Mouse (Mus musculus) cerebellum, postnatal 4 days (tissue): ENCODE data around the gene Crygd.
"Not testable (repeated sequence)": the region's sequence is repeated elsewhere in the genome, so short reads cannot be mapped to it uniquely, and the experiment has no call there.

Experiments
- DNase-seq, 2 experiments: peaks; one replicate each; pipeline ENCODE4 v3.0.0; 2022; ENCODE audit warnings: low spot score in 2 of 2, mixed read lengths in 1 of 2

Crygd gene

DNA sequence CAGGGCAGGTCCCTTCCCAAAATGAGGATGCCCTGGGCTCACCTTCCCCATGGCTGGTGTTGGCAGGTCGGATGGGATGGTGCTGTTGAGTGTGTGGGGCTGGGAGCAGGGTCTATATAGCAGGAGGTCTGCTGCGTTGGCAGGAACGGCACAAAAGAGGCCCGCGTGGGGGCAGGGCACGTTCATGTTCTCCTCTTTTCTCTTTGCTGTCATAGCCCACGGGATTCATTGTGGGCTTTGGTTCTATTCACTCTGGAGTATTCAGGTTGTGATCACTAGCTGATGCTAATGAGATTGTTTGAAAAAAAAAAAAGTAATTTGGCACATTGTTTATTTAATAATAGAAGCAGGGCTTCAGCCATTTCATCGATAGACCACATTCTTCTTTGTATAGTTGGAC lies at the start of gene Crygd:
Crygd (minus strand) TSS at position 101 of the 400 bp plus-strand sequence.
- no peak for DNase-seq

DNA sequence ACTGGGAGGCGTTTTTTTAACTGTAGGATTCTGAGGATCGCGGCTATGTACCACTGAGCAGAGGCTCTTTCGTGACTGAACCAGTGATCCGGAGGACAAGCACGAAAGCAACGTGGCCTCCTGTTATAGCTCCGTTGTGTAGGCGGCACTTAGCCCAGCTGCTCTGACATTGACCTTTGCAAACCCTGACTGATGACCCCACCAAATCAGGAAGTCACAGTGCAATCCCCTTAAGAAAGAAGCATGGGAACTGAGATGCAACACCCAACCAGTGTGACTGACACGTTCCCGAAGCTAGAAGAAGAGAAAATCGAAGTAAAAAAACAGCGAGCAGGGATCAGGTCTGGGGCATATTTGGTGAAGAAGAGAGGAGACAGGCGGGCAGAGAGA lies 49.5 kb upstream of the Crygd start:
- DNase-seq, result no peak

DNA sequence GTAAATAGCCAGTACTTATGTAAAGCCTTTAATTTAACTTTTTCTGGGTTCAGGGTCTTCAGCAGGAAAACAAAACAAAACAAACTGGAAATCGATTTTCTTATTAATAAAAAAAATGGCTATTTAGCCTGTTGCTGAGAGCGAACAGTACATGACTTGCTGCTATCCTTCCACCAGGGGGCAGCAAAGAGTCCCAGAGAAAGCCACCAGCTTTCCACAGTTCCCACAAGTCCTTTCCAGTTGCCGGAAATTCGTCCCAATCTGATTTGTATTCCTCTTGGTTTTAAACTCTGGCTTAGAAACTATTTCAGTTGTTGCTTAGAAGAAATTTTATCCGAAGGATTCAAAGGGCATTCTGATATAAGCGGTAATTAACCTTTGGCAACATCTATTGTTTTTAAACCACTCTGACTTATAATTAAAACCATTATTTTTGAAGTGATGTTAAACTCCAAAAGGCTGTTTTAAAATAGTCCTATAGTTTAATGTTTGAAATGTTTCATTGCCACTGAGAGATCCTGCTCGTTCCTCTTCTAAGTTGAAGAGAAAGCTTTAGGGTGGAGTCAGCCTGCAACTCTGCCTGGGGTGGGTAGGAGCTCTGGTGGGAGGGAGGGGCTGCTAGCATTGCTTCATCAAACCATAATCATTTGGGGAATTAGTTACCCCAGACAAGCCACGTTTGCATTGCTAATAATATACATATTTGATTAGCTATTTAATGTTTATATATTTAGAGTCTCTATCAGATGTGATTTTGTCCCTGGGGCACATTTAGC lies 49.0 kb upstream of the Crygd start:
- DNase-seq, result peak; percentile 34 to 72

DNA sequence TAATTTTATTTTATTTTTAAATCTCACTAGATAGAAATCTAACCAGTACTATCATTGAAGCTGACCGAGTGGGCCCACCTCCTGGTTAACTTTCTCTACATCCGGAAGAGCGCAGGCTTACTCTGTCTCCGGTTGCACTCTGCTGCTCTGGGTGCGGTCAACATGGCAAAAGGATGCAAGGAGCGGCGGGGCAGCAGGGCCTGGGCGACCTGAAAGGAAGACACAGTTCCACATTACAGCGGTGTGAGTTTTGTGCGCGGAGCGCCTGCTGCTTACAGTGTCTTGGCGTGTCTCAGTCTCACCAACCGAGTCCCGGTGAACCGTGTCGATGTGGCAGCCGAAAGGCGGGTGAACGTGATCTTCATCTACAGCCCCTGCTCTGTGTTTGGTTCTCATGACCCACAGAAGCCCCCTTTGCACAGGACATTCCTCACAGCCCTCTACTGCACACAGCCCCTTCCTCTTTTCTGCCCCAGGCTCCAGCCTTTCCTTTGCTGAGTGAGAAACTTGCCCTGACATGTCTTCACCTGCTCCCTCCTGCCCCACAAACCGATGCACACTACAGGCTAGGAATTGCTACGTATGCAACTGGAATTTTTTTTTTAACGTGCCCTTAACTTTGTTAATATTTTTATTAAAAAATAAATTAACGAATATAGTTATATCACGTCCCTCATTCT lies 46.6 kb upstream of the Crygd start:
- DNase-seq, result no peak

DNA sequence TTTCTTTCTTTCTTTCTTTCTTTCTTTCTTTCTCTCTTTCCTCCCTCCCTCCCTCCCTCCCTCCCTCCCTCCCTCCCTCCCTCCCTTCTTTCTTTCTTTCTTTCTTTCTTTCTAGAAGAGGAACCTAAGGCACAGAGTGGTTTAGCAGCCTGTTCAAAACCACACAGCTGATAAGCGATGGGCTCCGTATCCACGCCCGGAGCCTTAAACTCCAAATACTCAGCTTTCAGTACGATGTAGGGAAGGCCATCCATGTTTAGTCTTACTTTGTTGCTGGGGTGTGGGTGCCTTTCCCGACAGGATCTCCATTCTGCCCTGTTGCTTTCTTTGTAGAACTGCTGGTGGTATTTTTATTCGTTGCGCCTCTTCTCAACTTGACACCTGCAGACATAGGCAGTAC lies 45.9 kb upstream of the Crygd start:
- DNase-seq, result no peak

DNA sequence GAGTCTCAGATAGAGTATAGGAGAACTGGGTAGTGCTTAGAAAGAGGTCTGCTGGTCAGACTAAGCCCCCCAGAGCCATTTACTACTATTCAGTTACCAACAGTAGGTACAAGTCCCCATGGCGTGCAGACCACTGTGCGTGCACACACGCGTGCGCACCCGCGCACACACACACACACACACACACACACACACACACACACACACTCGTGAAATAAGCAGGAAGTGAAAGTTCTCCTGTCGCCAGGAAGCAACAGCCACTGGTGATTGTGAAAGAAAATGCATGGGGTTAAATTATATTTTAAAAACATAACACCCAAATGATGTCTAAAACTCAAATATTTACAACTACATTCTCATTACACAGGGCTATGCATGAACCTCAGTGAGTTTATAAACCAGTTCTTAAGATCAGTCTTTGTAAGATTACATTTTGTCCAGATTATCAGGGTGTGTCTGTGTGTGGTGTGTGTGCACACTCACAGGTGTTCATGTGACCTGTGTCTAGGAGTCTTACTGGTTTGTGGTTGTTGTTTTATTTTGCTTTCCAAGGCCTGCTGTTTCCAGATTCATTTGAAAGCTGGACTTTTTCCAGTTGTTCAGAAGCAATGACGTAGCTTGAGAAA lies 44.5 kb upstream of the Crygd start:
- DNase-seq, result no peak

DNA sequence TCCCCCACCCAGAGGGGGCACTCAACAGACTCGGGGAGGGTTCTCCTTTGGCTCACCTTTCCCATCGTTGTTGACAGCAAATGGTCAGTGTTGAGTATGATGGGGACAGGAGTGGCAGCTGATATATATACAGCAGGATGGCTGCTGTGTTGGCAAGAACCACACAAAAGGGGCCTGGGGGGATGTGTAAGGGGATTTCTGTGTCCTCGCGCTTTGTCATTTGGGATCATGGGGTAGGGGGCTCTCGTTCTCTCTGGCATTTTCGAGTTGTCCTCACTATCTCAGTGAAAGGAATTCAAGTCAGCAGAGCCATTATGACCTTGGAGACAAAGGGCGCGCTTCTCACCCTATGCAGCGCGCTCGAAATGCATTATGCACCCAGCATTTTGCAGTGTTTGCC lies 40.0 kb upstream of the Crygd start, which contains the start of gene Cryga:
Cryga (minus strand) TSS at position 101 of the 400 bp plus-strand sequence.
- DNase-seq, result no peak

DNA sequence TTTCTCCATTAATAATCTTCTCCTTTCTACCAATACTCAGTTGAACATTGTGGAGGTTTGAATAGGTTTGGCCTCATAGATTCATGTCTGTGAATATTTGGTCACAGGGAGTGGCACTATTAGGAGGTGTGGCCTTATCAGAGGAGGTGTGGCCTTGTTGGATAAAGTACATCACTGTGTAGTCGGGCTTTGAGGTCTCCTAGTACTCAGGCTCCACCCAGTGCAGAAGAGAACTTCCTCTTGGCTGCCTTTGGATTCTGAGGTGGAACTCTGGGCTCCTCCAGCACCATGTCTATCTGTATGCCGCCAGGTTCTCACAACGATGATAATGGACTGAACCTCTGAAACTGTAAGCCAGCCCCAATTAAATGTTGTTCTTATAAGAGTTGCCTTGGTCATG lies 33.7 kb upstream of the Crygd start:
- DNase-seq, result no peak

DNA sequence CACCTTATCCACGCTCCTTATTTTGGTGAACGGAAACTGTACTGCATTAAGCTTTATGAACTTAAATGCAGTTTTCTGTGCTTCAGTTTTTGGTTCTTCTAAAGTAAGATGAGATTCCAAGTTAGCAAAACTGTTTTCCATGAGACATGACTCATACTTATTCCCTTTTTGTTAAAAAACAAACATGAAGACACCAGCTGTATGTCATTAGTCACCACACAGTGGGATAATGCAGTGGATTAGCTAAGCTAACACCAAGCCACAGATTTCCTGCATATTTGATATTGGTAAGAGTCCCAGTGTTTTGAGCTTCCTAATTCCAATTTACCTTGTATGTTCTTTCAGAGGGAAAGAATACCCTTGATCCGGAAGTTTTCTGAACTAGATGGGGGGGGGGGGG lies 28.3 kb upstream of the Crygd start:
- no peak for DNase-seq

DNA sequence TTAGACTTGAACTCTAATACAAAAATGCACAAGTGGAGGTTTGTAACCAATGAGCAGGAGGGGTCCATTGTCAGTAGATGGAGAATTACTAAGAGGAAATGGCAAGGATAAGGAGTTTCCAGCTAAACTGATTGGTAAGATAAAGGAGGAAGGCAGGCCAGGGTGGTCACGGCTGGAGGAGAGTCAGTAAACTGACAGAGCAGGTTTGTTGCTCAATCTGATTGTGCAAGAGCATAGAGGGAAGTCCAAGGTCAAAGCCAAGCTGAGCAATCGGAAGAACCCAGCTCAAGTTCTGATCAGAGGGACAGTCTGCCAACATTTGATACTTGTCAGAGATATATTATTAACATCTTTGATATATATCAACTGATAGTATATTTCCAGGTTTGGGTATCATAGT lies 27.1 kb upstream of the Crygd start:
- no peak for DNase-seq

DNA sequence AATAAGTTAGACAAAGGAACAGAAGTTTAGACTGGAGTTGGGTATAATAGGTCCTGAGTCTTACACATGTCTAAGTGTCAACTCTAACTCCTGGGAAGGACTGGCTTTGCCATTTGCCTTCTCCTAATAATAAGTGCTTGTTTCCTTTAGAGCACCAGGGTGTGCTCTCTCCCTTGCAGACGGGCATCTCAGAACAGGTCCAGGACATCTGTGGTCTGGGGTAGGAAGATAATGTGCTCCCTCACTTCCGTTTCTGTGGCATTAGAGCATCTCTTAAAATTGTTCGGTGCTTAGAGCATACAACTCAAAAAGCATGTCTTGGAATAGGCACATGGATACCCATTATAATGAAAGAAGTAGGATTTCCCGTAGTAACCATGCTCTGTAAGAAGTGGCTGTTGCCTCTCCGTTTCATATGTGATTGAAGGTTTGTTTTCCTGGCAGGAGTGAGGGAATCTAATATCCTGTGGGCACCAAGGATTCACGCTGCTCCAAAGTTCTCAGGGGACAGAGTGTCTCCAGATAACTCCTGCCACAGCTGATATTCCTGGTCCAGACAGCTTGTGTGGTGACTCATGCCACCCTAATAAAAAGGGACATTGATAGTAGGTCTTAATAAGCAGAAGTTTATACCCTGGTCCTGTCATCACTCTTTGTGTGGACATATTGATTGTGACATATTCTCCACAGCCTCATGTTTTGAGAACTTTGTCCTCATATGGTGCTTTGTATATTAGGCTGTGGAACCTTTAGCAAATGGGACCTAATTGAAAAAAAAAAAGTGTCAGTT lies 25.5 kb upstream of the Crygd start:
- DNase-seq, result no peak

DNA sequence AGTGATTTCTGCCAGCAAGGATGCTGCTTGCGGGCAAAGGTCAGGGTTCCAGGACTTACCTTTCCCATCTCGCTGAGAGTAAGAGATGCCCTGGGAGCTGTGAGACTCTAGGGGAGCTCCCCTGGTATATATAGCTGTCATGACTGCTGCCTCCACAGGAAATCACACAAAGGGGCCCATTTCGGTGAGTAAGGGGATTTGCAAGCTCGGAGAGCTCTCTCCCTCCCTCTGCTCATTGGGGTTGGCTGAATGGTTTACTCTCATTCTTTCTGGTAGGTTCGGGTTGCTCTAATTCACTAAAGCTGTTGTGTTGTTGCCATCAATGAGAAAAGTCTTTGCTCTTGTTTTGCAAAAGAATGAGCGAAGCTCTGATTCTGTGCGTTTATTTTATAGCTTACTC lies 18.9 kb upstream of the Crygd start, which contains the start of gene Crygb:
Crygb (minus strand) TSS at position 101 of the 400 bp plus-strand sequence.
- no peak for DNase-seq

DNA sequence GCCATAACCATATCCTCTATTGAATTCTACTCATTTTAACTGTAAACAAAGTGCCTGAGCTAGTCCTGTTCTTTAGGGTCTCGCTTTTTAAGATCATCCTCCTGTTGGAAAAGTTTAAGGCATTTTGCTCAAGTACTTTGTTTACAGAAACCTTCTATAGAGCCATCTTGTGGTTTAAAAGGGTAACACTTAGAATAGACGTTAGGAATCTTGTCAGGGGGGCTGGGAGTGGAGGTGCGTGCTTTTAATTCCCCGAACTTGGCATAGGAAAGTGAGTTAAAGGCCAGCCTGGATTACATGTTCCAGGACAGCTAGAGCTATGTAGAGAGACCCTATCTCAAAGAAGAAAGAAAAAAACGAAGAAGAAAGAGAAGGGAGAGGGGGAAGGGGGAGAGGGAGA lies 12.4 kb upstream of the Crygd start:
- no peak for DNase-seq

DNA sequence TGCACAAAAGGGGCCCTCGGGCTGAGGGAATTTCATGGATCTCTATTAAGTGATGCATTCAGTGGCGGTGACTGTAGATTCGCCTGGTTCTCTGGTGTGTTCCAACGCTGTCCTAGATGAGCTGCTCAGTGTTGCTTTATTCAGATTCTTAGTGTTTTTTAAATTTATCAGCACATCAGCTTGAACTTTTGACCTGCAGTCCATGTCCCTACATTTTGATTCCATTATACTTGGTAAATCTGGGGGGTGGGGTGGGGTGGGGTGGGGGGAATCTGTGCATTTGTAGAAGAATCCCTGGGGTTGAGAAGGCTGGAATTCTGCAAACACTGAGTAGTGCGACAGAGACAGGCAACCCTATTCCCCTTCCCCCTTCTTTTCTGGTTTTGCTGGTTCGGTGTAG lies 10.3 kb upstream of the Crygd start, which contains the start of gene Crygc:
Crygc (minus strand) TSS at position 101 of the 400 bp plus-strand sequence.
- DNase-seq, result no peak

DNA sequence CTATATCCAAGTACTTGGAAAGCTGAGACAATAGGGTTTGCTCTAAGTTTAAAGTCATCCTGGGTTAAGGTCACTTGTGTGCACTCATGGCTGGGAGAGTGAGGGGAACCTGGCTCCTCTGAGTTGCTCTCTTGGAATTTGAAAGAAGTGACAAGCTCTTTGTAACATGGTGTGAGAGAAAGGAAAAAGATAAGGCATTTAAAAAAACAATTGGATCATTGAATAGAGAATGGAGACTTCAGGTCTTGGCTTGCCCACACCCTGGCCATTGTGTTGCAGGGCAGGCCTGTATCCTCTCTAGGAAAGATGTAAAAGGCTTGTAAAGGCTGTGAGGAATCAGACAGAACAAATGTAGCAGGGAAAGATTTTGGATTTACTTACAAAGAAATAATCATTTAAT lies 4.6 kb upstream of the Crygd start:
- DNase-seq, result no peak

DNA sequence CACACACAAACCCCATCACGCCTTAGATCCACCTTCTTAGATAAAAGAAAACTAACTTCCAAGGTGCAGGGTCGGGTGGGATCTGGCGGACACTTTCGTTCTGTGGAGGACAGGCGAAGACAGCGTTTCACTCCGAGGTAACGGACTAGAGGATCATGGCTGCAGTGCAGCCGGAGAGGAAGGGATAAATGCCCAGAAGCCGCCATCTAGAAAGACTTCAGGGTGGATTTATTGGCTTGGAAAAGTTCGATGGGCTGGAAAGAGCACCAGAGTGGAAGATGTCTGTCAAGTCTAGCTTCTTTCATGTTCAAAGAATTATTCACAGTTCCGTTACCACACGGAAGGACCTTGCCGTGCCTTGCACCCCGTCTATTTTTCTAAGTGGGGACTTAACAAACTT lies 949 bp upstream of the Crygd start:
- DNase-seq, result no peak

DNA sequence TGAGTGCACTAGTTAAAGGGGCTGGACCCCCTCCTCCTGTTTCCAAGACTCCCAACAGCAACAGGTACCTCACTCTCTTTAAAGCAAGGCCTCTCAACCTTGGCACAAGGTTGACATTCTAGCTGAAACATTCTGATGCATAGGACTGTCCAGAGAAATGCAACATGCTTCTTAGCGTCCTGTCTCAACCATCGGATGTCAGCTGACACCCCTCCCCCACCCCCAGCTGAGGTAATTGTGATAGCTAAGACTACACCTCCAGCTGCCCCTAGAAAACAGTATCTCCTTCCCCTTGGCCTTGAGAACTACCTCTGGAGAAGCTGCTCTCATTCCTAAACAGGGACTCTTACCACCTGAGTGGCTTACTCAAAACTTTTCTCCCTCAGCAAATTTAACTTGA lies 11.1 kb downstream of the Crygd start:
- DNase-seq, result no peak

DNA sequence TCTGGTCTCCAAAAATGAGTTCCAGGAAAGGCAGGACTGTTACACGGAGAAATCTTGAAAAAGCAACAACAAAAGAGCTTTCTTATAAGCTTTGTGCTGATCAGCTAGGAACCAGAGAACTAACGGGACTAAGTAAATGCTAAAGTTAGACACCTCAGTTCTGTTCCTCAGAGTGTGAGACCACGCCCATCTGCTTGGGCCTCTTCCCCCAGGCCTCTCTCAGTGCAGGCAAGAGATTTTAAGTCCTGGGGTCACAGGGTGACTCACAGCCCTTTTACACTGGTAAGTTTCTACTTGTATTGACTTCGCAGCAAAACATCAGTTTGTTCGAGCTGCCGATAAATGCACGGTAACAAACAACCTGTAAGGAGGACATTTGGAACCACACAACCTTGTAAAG lies 11.6 kb downstream of the Crygd start:
- no peak for DNase-seq

DNA sequence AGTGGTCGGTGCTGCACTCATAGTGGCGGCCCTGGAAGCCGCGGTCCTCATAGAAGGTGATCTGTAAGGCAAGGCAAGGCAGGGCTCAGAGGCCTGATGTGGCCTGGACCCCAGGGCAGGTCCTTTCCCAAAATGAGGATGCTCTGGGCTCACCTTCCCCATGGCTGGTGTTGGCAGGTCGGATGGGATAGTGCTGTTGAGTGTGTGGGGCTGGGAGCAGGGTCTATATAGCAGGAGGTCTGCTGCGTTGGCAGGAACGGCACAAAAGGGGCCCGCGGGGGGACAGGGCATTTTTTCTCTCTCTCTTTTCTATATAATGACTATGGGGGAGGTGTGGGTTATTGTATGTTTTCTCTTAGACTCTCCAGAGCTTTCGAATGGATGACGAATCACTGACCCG lies 12.3 kb downstream of the Crygd start, which contains the start of gene Cryge:
Cryge (minus strand) TSS at position 198 of the 400 bp plus-strand sequence.
- not testable (repeated sequence) for DNase-seq

DNA sequence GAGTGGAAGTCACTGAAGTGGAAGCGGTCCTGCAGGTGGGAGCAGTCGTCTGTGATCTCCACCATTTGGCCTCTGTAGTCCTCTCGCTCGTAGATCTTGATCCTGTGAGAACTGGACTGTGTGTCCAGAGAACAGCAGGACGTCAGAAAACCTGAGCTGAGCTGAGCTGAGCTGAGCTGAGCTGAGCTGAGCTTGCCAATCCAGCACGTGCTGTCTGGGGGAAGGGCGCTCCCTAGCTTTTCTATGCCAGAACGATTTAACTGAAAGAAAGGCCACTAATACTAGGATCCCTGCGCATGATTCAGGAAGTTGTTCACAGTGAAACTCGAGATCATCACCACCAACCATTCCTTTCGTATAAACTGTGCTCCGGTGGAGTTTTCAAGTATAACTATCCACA lies 14.5 kb downstream of the Crygd start:
- DNase-seq, result peak in 1 of 2 experiments; percentile 17

DNA sequence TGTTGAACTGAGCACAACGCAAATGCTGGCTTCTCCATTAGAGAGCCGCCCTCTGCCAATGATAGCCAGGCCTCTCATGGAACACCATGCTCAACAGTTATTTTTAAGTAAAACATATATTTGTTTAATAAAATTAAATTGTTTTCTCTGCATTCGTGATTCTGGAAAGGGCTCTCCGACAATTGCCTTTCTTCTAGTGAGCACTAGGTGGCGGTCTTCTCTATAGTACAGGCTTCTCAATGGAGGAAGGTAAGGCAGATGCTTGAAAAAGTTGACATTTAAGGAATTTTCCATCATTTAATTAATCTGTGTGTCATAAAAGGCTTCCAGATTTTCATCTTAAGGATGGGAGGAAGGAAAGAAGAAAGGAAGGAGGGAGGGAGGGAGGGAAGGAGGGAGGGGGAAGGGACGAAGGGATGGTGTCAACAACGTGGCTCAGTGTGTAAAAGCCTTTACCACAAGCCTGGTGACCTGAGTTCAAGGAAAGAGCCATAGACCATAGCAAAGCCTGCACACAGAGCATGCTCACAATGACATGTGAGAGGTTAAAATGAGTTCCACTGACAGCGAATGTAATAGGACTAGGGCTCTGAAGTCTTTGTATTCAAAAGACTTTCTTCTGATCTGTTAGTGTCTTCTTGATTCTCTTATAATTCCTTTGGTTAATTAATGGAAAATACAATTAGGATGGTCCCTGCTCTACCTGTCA lies 16.7 kb downstream of the Crygd start:
- DNase-seq, result no peak
